ENCODE assay signal across 10 mouse cellular contexts in genomic region chr8:125995101-125995986, GRCm38 (mm10). TPM values are rescaled to one million over a fixed set of nuclear protein-coding genes. Genes with fewer than 3 reads are reported as not detected.
DNase-seq lines count a peak whose midpoint lies in the region; ATAC-seq lines count a peak whose summit lies in the region.
"Had no signal": no experiment of that assay in that cellular context is flagged by ENCODE, and none has a peak within 500 bp of the region (broad histone marks: within the 10 kb centered on the region; RNA-seq: fewer than 3 reads in every experiment).

Gene Kcnk1 (plus strand): TSS chr8:125995170.

- peak within 1 kb of the TSS; percentile 93 for H3K4me2 ChIP-seq in heart, embryonic 13.5 days

- peaks cover 80% of the 10 kb centered on the region for H3K27me3 ChIP-seq in heart, embryonic 13.5 days (replicated peaks)
- H3K27me3 ChIP-seq in embryonic facial prominence, embryonic 10.5 days (replicated peaks; ENCODE audit: low read depth, poor library complexity, severe bottlenecking): peaks cover 81% of the 10 kb centered on the region

- under 1% methylated on average over 73 of the region's 73 CpGs for WGBS in heart, embryonic 13.5 days
- WGBS in embryonic facial prominence, embryonic 10.5 days: under 1% methylated on average over 73 of the region's 73 CpGs

- H3K9ac ChIP-seq in heart, embryonic 13.5 days: peak within 1 kb of the TSS; percentile 75

- ATAC-seq in heart, embryonic 13.5 days (ENCODE audit: extremely low read depth, insufficient number of reproducible peaks, low FRiP score, low TSS enrichment): no peak

- H3K4me1 ChIP-seq in heart, embryonic 13.5 days: peaks cover 14% of the 10 kb centered on the region
- peaks cover 42% of the 10 kb centered on the region for H3K4me1 ChIP-seq in embryonic facial prominence, embryonic 10.5 days

- H3K4me3 ChIP-seq in heart, embryonic 13.5 days: peak within 1 kb of the TSS; percentile 64
- H3K4me3 ChIP-seq in embryonic facial prominence, embryonic 10.5 days: peak within 1 kb of the TSS; percentile 66
- H3K4me3 ChIP-seq: myocyte had no signal

- H3K36me3 ChIP-seq in heart, embryonic 13.5 days: no peaks in the 10 kb centered on the region
- H3K36me3 ChIP-seq in embryonic facial prominence, embryonic 10.5 days (replicated peaks): no peaks in the 10 kb centered on the region
- H3K36me3 ChIP-seq: G1E had no signal

- H3K27ac ChIP-seq in heart, embryonic 13.5 days (replicated peaks): no peak within 1 kb of the TSS
- H3K27ac ChIP-seq in embryonic facial prominence, embryonic 10.5 days (replicated peaks): peak within 1 kb of the TSS; percentile 84

- H3K9me3 ChIP-seq in heart, embryonic 13.5 days: no peaks in the 10 kb centered on the region
- no peaks in the 10 kb centered on the region for H3K9me3 ChIP-seq in embryonic facial prominence, embryonic 10.5 days

- no peak for DNase-seq in heart, adult 11 months
- peak; percentile 85 for DNase-seq in embryonic facial prominence, embryonic 10.5 days (ENCODE audit: low spot score)
- DNase-seq in heart, postnatal 4 days: peak; percentile 17
- peak; percentile 54 to 75 for DNase-seq in layer of hippocampus, adult 8-10 months (ENCODE audit: low spot score in 2 of 2)
- DNase-seq in lung, adult 18-20 months: peak; percentile 79 to 88
- peak; percentile 77 for DNase-seq in retina, postnatal 1 day
- no peak for DNase-seq in spleen, adult 12 weeks (ENCODE audit: low spot score)

RNA-seq across cellular contexts. Expression of gene Kcnk1, which starts in this region (rescaled TPM):
- 3.0 and 3.8 TPM in 2 replicates for polyA plus RNA-seq in heart, embryonic 13.5 days (2015; fragmentation: Nextera tagmentation; extraction: Ambion mirVana)
- 17.0 and 17.9 TPM in 2 replicates for polyA plus RNA-seq in embryonic facial prominence, embryonic 10.5 days (2016; fragmentation: Nextera tagmentation; extraction: Ambion mirVana)
- under 1 TPM; 0.77 to 0.98 TPM for total RNA-seq in heart, postnatal 4 days (2021)
- 10 to 100 TPM; 54.2 to 62.9 (median 59.2) TPM for total RNA-seq in layer of hippocampus, adult 8-10 months (2022)
- polyA plus RNA-seq: G1E, myocyte had no signal

Comparison
In these comparisons a context has a peak if more than half of its experiments do, and no peak if none do; other contexts are left out.
1. RNA of gene Kcnk1 (total RNA-seq): 54.2 to 62.9 TPM in layer of hippocampus, adult 8-10 months; 0.77 to 0.98 TPM in heart, postnatal 4 days; every median in the first group is over 10 times any median in the second.
2. Peak in DNase-seq in heart, postnatal 4 days; RNA of the gene not detected or under 1 TPM.
3. DNase-seq: peak in embryonic facial prominence, embryonic 10.5 days (single experiment), layer of hippocampus, adult 8-10 months (2 of 2), lung, adult 18-20 months (2 of 2) and retina, postnatal 1 day (single experiment); none in heart, adult 11 months (single experiment) and spleen, adult 12 weeks (single experiment).